Mouse (Mus musculus): ENCODE data around the gene Casp3. TPM values are rescaled to one million over a fixed set of nuclear protein-coding genes. Genes with fewer than 3 reads are reported as not detected.

Gene Casp3
- total RNA-seq, 2 experiments from 2014 or later = 13.2 to 15.3 TPM

GRCm38 (mm10) chr8:46603587-46603986, 13.5 kb upstream of the Casp3 start:
- DNase-seq (ENCODE audit: extremely low spot score in 1 of 2, low spot score in 1 of 2) = no peak

- no peak for DNase-seq (ENCODE audit: extremely low spot score in 1 of 2, low spot score in 1 of 2)
Measured at GRCm38 (mm10) chr8:46606930-46607329, 10.2 kb upstream of the Casp3 start.

- DNase-seq (ENCODE audit: extremely low spot score in 1 of 2, low spot score in 1 of 2) = no peak
Measured at GRCm38 (mm10) chr8:46611557-46611956, 5.5 kb upstream of the Casp3 start.

GRCm38 (mm10) chr8:46612913-46613312, 4.2 kb upstream of the Casp3 start:
- DNase-seq (ENCODE audit: extremely low spot score in 1 of 2, low spot score in 1 of 2) = no peak

- DNase-seq (ENCODE audit: extremely low spot score in 1 of 2, low spot score in 1 of 2) = no peak
Measured at GRCm38 (mm10) chr8:46613377-46613776, 3.7 kb upstream of the Casp3 start.

GRCm38 (mm10) chr8:46615936-46616335, 1.2 kb upstream of the Casp3 start:
- DNase-seq (ENCODE audit: extremely low spot score in 1 of 2, low spot score in 1 of 2) = no peak

- DNase-seq (ENCODE audit: extremely low spot score in 1 of 2, low spot score in 1 of 2) = no peak
Measured at GRCm38 (mm10) chr8:46617690-46618620, 864 bp downstream of the Casp3 start.

- no peak for DNase-seq (ENCODE audit: extremely low spot score in 1 of 2, low spot score in 1 of 2)
Measured at GRCm38 (mm10) chr8:46618639-46619320, 1.7 kb downstream of the Casp3 start.

- no peak for DNase-seq (ENCODE audit: extremely low spot score in 1 of 2, low spot score in 1 of 2)
Measured at GRCm38 (mm10) chr8:46622446-46623270, 5.6 kb downstream of the Casp3 start.

- no peak for DNase-seq (ENCODE audit: extremely low spot score in 1 of 2, low spot score in 1 of 2)
Measured at GRCm38 (mm10) chr8:46625166-46625565, 8.1 kb downstream of the Casp3 start.

- no peak for DNase-seq (ENCODE audit: extremely low spot score in 1 of 2, low spot score in 1 of 2)
Measured at GRCm38 (mm10) chr8:46626642-46627041, 9.6 kb downstream of the Casp3 start.

GRCm38 (mm10) chr8:46627881-46628280, 10.8 kb downstream of the Casp3 start:
- DNase-seq (ENCODE audit: extremely low spot score in 1 of 2, low spot score in 1 of 2) = no peak

- DNase-seq (ENCODE audit: extremely low spot score in 1 of 2, low spot score in 1 of 2) = no peak
Measured at GRCm38 (mm10) chr8:46628645-46629044, 11.6 kb downstream of the Casp3 start.

GRCm38 (mm10) chr8:46630422-46630821, 13.3 kb downstream of the Casp3 start:
- no peak for DNase-seq (ENCODE audit: extremely low spot score in 1 of 2, low spot score in 1 of 2)

- no peak for DNase-seq (ENCODE audit: extremely low spot score in 1 of 2, low spot score in 1 of 2)
Measured at GRCm38 (mm10) chr8:46630932-46631331, 13.8 kb downstream of the Casp3 start.

- DNase-seq (ENCODE audit: extremely low spot score in 1 of 2, low spot score in 1 of 2) = no peak
Measured at GRCm38 (mm10) chr8:46639010-46639571, 22.0 kb downstream of the Casp3 start.

- no peak for DNase-seq (ENCODE audit: extremely low spot score in 1 of 2, low spot score in 1 of 2)
Measured at GRCm38 (mm10) chr8:46639852-46640251, 22.8 kb downstream of the Casp3 start.

- no peak for DNase-seq (ENCODE audit: extremely low spot score in 1 of 2, low spot score in 1 of 2)
Measured at GRCm38 (mm10) chr8:46641272-46641671, 24.2 kb downstream of the Casp3 start.

- no peak for DNase-seq (ENCODE audit: extremely low spot score in 1 of 2, low spot score in 1 of 2)
Measured at GRCm38 (mm10) chr8:46648421-46648820, 31.3 kb downstream of the Casp3 start.

GRCm38 (mm10) chr8:46651872-46652271, 34.8 kb downstream of the Casp3 start:
- no peak for DNase-seq (ENCODE audit: extremely low spot score in 1 of 2, low spot score in 1 of 2)

Data from layer of hippocampus, postnatal 25 days (tissue).